Mouse (Mus musculus) cerebellum, adult 2 months (tissue): ENCODE results near the gene Pawr.

Source experiments
- CTCF ChIP-seq: fragments of 200-500 bp; IDR thresholded peaks from 2 replicates; pipeline ENCODE4 v1.5.1; 2011; ENCODE audit warnings: low read depth, mild to moderate bottlenecking, control low read depth, low read length, moderate library complexity, borderline replicate concordance; ENCODE audit not compliant: insufficient read depth
- POLR2A ChIP-seq: fragments of 200-500 bp; IDR thresholded peaks from 2 replicates; pipeline ENCODE4 v1.6.1; 2011; ENCODE audit warnings: low read length, control low read depth, borderline replicate concordance; ENCODE audit not compliant: insufficient read depth

GRCm38 (mm10) chr10:108334096-108334495 is 2.2 kb downstream of the Pawr start:
- TF ChIP-seq CTCF = no peak
- TF ChIP-seq POLR2A = no peak
